Mouse (Mus musculus) testis, adult 2 months (tissue): ENCODE results near the gene Noa1.

Experiments
- CTCF ChIP-seq: fragments of 200-500 bp; IDR thresholded peaks from 2 replicates; pipeline ENCODE4 v1.5.1; 2012; ENCODE audit warnings: low read depth, mild to moderate bottlenecking, inconsistent platforms, low read length, moderate library complexity; ENCODE audit not compliant: control insufficient read depth, insufficient read depth, insufficient replicate concordance
- POLR2A ChIP-seq: fragments of 200-500 bp; IDR thresholded peaks from 2 replicates; pipeline ENCODE4 v1.6.1; 2012; ENCODE audit warnings: low read depth, mild to moderate bottlenecking, inconsistent platforms, low read length, moderate library complexity; ENCODE audit not compliant: control insufficient read depth

DNA sequence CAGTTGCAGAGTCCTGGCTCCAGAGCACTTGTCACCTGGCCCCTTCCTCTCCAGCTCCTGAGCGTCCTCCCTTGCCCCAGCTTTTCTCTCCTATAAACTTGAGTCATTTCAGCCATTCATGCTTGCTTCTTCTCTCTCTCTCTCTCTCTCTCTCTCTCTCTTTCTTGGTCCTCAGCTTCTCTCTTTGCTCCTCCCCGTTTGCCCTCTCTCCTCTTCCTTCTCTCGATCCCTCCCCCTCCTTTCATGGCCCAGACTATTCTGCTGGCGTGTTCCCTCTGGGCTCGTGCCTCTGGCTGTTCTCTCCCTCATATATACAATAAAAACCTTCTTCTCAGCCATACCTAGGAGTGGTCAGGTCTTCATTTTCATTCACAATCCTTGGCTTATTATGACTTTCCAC lies 58.2 kb downstream of the Noa1 start:
- no peak for TF ChIP-seq POLR2A
- no peak for TF ChIP-seq CTCF
